Mouse (Mus musculus): ENCODE measurements around the gene Chrm4. TPM values are rescaled to one million over a fixed set of nuclear protein-coding genes. Genes with fewer than 3 reads are reported as not detected.
A peak's percentile ranks its signal among the peaks of the same experiment; 100 is the strongest.

The Chrm4 gene
- polyA plus RNA-seq, 1 experiment = 0.97 TPM

GRCm38 (mm10) chr2:91897968-91898367 lies 29.1 kb upstream of the Chrm4 start:
- Histone ChIP-seq H3K9me3 (replicated peaks; ENCODE audit: control insufficient read depth, insufficient read depth, low read length, poor library complexity, severe bottlenecking) (no peaks in the 10 kb centered on the region), H3K27ac (ENCODE audit: insufficient read depth, low read length) (no peak overlapping the region), H3K27me3 (ENCODE audit: control insufficient read depth, insufficient read depth, low read length, poor library complexity, severe bottlenecking) (no peaks in the 10 kb centered on the region), H3K9ac (ENCODE audit: low read depth, poor library complexity, severe bottlenecking) (no peak overlapping the region), H3K36me3 (ENCODE audit: control insufficient read depth, insufficient read depth, low read length, poor library complexity, severe bottlenecking) (peaks cover 4% of the 10 kb centered on the region; the same call in 1 of the 2 replicates), H3K4me3 (ENCODE audit: low read depth, low read length) (no peak overlapping the region), H3K4me1 (ENCODE audit: control insufficient read depth, insufficient read depth, low read length) (no peaks in the 10 kb centered on the region)
- TF ChIP-seq POLR2A (IDR thresholded peaks at IDR 0.05; ENCODE audit: insufficient read depth, low read length) = no peak
- TF ChIP-seq CTCF (IDR thresholded peaks at IDR 0.05; ENCODE audit: low read depth, low read length) = no peak

GRCm38 (mm10) chr2:91899141-91899540 lies 27.9 kb upstream of the Chrm4 start:
- TF ChIP-seq POLR2A (IDR thresholded peaks at IDR 0.05; ENCODE audit: insufficient read depth, low read length) (no peak), CTCF (IDR thresholded peaks at IDR 0.05; ENCODE audit: low read depth, low read length) (no peak), EP300 (IDR thresholded peaks at IDR 0.05; ENCODE audit: insufficient read depth, low read depth, low read length) (no peak)
- no peak overlapping the region for H3K4me3 ChIP-seq (ENCODE audit: low read depth, low read length)
- peaks cover 4% of the 10 kb centered on the region; the same call in 1 of the 2 replicates for H3K36me3 ChIP-seq (ENCODE audit: control insufficient read depth, insufficient read depth, low read length, poor library complexity, severe bottlenecking)
- no peak overlapping the region for H3K27ac ChIP-seq (ENCODE audit: insufficient read depth, low read length)
- H3K27me3 ChIP-seq (ENCODE audit: control insufficient read depth, insufficient read depth, low read length, poor library complexity, severe bottlenecking) = no peaks in the 10 kb centered on the region
- H3K9me3 ChIP-seq (replicated peaks; ENCODE audit: control insufficient read depth, insufficient read depth, low read length, poor library complexity, severe bottlenecking) = no peaks in the 10 kb centered on the region
- H3K4me1 ChIP-seq (ENCODE audit: control insufficient read depth, insufficient read depth, low read length) = no peaks in the 10 kb centered on the region
- no peak overlapping the region for H3K9ac ChIP-seq (ENCODE audit: low read depth, poor library complexity, severe bottlenecking)

GRCm38 (mm10) chr2:91900431-91900830 lies 26.6 kb upstream of the Chrm4 start:
- H3K27ac ChIP-seq (ENCODE audit: insufficient read depth, low read length) = no peak overlapping the region
- no peak overlapping the region for H3K4me3 ChIP-seq (ENCODE audit: low read depth, low read length)
- H3K9ac ChIP-seq (ENCODE audit: low read depth, poor library complexity, severe bottlenecking) = no peak overlapping the region
- TF ChIP-seq POLR2A (IDR thresholded peaks at IDR 0.05; ENCODE audit: insufficient read depth, low read length) = no peak
- no peak for TF ChIP-seq EP300 (IDR thresholded peaks at IDR 0.05; ENCODE audit: insufficient read depth, low read depth, low read length)
- no peak for TF ChIP-seq CTCF (IDR thresholded peaks at IDR 0.05; ENCODE audit: low read depth, low read length)
- no peaks in the 10 kb centered on the region for H3K27me3 ChIP-seq (ENCODE audit: control insufficient read depth, insufficient read depth, low read length, poor library complexity, severe bottlenecking)
- H3K36me3 ChIP-seq (ENCODE audit: control insufficient read depth, insufficient read depth, low read length, poor library complexity, severe bottlenecking) = peaks cover 4% of the 10 kb centered on the region; the same call in 1 of the 2 replicates
- H3K9me3 ChIP-seq (replicated peaks; ENCODE audit: control insufficient read depth, insufficient read depth, low read length, poor library complexity, severe bottlenecking) = no peaks in the 10 kb centered on the region
- H3K4me1 ChIP-seq (ENCODE audit: control insufficient read depth, insufficient read depth, low read length) = no peaks in the 10 kb centered on the region

- Histone ChIP-seq H3K27me3 (ENCODE audit: control insufficient read depth, insufficient read depth, low read length, poor library complexity, severe bottlenecking) (no peaks in the 10 kb centered on the region), H3K27ac (ENCODE audit: insufficient read depth, low read length) (no peak overlapping the region), H3K36me3 (ENCODE audit: control insufficient read depth, insufficient read depth, low read length, poor library complexity, severe bottlenecking) (peaks cover 4% of the 10 kb centered on the region; the same call in 1 of the 2 replicates), H3K9ac (ENCODE audit: low read depth, poor library complexity, severe bottlenecking) (no peak overlapping the region), H3K9me3 (replicated peaks; ENCODE audit: control insufficient read depth, insufficient read depth, low read length, poor library complexity, severe bottlenecking) (no peaks in the 10 kb centered on the region), H3K4me1 (ENCODE audit: control insufficient read depth, insufficient read depth, low read length) (no peaks in the 10 kb centered on the region), H3K4me3 (ENCODE audit: low read depth, low read length) (no peak overlapping the region)
- TF ChIP-seq CTCF (IDR thresholded peaks at IDR 0.05; ENCODE audit: low read depth, low read length) = no peak
- TF ChIP-seq EP300 (IDR thresholded peaks at IDR 0.05; ENCODE audit: insufficient read depth, low read depth, low read length) = no peak
- TF ChIP-seq POLR2A (IDR thresholded peaks at IDR 0.05; ENCODE audit: insufficient read depth, low read length) = no peak
These were observed 24.7 kb upstream of the Chrm4 start for GRCm38 (mm10) chr2:91902336-91902735.

- no peak overlapping the region for H3K27ac ChIP-seq (ENCODE audit: insufficient read depth, low read length)
- TF ChIP-seq POLR2A (IDR thresholded peaks at IDR 0.05; ENCODE audit: insufficient read depth, low read length) = no peak
- H3K4me1 ChIP-seq (ENCODE audit: control insufficient read depth, insufficient read depth, low read length) = no peaks in the 10 kb centered on the region
- no peaks in the 10 kb centered on the region for H3K9me3 ChIP-seq (replicated peaks; ENCODE audit: control insufficient read depth, insufficient read depth, low read length, poor library complexity, severe bottlenecking)
- no peaks in the 10 kb centered on the region for H3K27me3 ChIP-seq (ENCODE audit: control insufficient read depth, insufficient read depth, low read length, poor library complexity, severe bottlenecking)
- H3K36me3 ChIP-seq (ENCODE audit: control insufficient read depth, insufficient read depth, low read length, poor library complexity, severe bottlenecking) = peaks cover 4% of the 10 kb centered on the region; the same call in 1 of the 2 replicates
- H3K9ac ChIP-seq (ENCODE audit: low read depth, poor library complexity, severe bottlenecking) = no peak overlapping the region
- no peak overlapping the region for H3K4me3 ChIP-seq (ENCODE audit: low read depth, low read length)
These were observed 23.7 kb upstream of the Chrm4 start for GRCm38 (mm10) chr2:91903171-91903925.

- Histone ChIP-seq H3K27ac (ENCODE audit: insufficient read depth, low read length) (no peak overlapping the region), H3K9ac (ENCODE audit: low read depth, poor library complexity, severe bottlenecking) (no peak overlapping the region), H3K9me3 (replicated peaks; ENCODE audit: control insufficient read depth, insufficient read depth, low read length, poor library complexity, severe bottlenecking) (no peaks in the 10 kb centered on the region), H3K27me3 (ENCODE audit: control insufficient read depth, insufficient read depth, low read length, poor library complexity, severe bottlenecking) (no peaks in the 10 kb centered on the region), H3K4me1 (ENCODE audit: control insufficient read depth, insufficient read depth, low read length) (no peaks in the 10 kb centered on the region), H3K36me3 (ENCODE audit: control insufficient read depth, insufficient read depth, low read length, poor library complexity, severe bottlenecking) (0 out of 2 replicates have a peak, but pooled peaks cover 4% of the 10 kb centered on the region), H3K4me3 (ENCODE audit: low read depth, low read length) (no peak overlapping the region)
- no peak for TF ChIP-seq CTCF (IDR thresholded peaks at IDR 0.05; ENCODE audit: low read depth, low read length)
- TF ChIP-seq EP300 (IDR thresholded peaks at IDR 0.05; ENCODE audit: insufficient read depth, low read depth, low read length) = peak; percentile 46; the same call in 1 of the 2 replicates
These were observed 22.3 kb upstream of the Chrm4 start for GRCm38 (mm10) chr2:91904618-91905307.
